Mouse (Mus musculus): ENCODE results near the gene Ovol1.

Gene Ovol1

GRCm38 (mm10) chr19:5516906-5517505 lies 43.4 kb downstream of the Ovol1 start:
- DNase-seq = no peak

GRCm38 (mm10) chr19:5515840-5516777 lies 44.3 kb downstream of the Ovol1 start:
- peak; percentile 15 for DNase-seq

- no peak for DNase-seq
Measured at GRCm38 (mm10) chr19:5513005-5513349, 47.5 kb downstream of the Ovol1 start.

DNA sequence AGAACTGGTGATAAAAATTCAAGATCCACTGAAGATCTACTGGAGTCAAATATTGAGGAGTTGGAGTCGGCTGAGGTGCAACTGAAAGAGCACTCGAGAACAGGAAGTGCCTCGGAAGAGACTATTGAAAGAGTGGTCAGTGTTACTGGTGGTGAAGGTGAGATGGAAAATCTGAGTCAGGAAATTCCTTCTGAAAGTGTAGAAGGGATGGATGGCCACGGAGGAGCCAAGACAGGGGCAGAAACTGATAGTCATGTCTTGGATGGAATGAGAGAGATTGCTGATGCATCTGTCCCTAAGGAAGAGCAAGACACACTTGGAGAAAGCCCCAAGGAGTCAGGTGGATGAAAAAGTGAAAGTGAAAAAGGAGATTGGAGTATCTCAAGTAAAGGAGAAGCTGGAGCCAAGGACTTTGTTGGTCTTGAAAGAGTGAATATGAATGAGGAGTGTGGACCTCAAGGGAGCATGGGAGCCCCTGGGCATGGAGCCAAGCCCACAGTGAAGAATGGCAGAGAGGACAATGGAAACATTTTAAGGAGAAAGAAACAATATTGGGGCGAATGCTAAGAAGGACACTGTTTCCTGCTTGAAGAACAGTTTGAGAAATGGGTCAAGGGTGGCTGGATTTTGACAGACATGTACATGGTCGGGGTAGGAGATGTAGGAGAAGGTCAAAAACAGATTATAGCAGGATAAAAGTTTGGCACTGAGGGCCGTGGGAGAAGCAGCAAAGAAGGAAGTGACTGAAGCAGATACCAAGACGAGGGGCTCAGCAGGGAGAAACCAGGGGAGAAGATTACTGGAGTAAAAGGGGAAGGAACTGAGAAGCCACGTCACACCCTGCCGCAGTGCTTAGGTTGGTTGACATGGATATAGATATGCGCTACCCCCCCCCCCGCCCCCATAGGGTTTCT lies 48.1 kb downstream of the Ovol1 start:
- peak; percentile 47 for DNase-seq

DNA sequence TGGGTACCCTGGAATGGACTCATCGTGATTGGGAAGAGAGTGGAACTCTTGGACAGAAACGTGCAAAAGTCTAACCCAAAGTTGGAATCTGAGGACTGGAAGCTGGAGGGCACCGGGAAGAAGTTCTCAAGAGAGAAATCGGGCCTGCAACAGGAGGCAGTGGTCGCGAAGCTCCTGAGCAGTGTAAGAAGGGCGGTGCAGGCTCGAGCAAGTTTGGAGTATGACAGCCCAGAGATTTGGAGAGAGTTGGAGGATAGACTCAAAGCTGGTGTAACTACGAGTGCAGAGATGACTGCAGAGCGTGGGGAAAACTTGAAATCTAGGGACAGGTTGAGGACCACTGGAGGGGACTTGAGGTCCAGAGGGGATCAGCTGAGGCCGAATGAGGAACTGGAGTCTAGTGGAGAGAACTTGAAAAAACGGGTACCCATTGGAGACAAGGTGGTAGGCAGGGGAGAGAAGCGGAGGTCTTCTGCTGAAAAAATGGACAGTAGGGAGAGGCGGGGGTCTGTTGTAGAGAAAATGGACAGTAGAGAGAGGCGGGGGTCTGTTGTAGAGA lies 49.3 kb downstream of the Ovol1 start:
- no peak for DNase-seq

DNA sequence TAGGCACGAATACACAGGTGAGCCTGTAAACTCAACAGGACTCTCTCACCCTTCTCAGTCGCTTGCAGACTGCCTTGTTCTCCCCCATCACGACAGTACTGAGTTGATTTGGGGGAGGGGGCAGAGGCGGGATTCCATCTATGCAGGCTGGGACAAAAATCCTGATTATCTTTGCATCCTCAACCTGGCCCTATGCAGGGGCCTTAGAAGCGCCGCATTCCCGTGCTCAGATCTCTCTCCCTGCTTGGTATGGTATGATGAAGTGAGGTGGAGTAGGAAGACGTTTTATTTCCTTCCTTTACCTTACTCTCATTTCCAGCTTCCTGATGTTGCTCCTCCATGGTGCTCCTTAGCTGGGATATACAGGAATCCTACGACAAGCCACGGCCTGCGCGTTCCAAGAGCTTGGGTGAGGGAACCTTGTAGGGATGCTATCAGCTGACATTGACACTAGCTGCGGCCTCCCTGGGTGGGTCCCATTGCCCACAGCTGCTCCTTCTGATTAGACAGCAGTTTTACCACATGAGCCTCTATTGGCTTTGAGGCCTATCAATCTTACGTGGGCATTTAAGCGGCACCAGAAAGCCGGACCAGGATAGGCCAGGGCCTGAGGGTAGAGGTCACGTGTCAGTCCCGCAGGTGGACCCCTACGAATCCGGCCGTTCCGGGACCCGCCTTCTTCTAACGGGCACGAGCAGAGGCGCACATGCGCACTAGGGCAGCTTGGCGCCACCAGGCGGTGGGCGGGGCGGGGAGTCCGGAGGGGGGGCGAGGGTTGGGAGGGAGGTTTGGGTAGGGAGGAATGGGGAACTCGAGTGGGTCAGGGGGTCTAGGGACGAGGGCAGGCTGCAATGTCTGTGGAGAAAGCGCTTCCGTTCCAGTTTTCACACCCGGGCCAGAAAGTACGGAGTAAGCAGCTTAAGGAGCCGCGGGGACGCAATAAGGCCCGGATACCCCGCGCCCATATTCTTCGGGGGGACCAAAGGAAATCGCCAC lies 50.1 kb downstream of the Ovol1 start, which contains the start of gene Snx32:
TSS of gene Snx32 (minus strand) at position 508 of the 996 bp plus-strand sequence.
- DNase-seq = peak; percentile 100

- no peak for DNase-seq
Measured at GRCm38 (mm10) chr19:5503687-5504086, 56.8 kb downstream of the Ovol1 start, which contains the start of gene 1700020D05Rik. Gene 1700020D05Rik (minus strand): TSS chr19:5503787.

GRCm38 (mm10) chr19:5500330-5500875 lies 60.0 kb downstream of the Ovol1 start:
- DNase-seq = no peak
